Comparison of ENCODE assay signal across 8 mouse cellular contexts in the genomic region with DNA sequence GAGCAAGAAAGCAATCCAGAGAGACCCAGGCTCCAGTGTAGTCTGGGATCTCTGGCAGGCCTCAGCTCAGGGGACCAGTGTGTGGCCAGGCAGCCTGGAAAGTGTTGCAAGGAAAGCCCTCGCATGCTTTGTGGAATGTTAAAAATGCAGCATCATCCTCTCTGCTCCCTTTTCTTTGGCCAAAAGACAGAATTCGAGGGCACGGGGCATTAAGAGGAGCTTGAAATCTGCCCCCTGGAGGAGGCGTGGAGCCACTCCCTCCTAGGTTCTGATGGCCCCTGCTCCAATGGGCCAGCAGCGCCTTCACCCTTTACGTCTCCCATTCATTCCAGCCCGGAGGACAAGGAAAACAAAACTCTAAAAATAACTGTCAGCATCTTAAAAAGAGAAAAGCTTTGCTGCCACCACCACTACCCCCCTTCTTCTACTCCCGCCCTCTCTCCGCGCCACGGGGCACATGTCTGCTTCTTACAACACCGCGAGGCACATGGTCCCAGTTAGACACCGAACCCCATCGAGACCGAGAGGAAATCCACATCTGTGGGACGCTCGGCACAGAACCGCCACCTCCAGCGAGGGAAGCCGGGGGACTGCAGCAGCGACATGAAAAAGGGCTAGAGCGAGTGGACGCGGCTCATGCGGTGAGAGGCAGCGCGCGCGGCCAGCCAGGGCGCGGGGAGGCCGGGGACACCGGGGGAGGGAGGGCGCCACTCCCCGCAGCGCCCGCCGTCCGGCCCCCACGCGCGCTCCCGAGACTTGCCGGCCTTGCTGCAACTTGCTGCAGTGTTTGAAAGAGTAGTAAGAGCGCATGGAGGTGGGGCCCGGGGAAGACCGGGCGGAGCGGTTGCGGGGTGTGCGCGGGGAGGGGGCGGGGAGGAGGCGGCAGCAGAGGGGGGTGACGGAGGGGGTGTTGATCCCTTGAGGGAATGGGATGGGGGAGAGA. TPM values are rescaled to one million over a fixed set of nuclear protein-coding genes. Genes with fewer than 3 reads are reported as not detected.
A peak's percentile ranks its signal among the peaks of the same experiment; 100 is the strongest.
DNase-seq lines count a peak whose midpoint lies in the region; ATAC-seq lines count a peak whose summit lies in the region.

A gene (plus strand): TSS at position 279 of the 943 bp plus-strand sequence.

- ATAC-seq in heart, embryonic 12.5 days (ENCODE audit: insufficient number of reproducible peaks, low FRiP score): peak; percentile 55
- ATAC-seq in erythroblast, adult 5-6 weeks (replicated peaks; ENCODE audit: low FRiP score, poor library complexity, severe bottlenecking): no peak

- no peak within 1 kb of the TSS for H3K27ac ChIP-seq in heart, embryonic 12.5 days (ENCODE audit: poor library complexity, severe bottlenecking)

- WGBS in heart, embryonic 12.5 days: under 1% methylated on average over 53 of the region's 56 CpGs

- peak within 1 kb of the TSS; percentile 67 for H3K4me3 ChIP-seq in heart, embryonic 12.5 days

- DNase-seq in urinary bladder, postnatal 25 days (ENCODE audit: low spot score): peak; percentile 4
- no peak for DNase-seq in urinary bladder, adult 2 months (ENCODE audit: low spot score)
- DNase-seq in embryo, embryonic 11 days: peak; percentile 70
- DNase-seq in layer of hippocampus, adult 9-11 months: peak; percentile 43
- DNase-seq in lung, postnatal 14 days: peak; percentile 0
- peak; percentile 51 for DNase-seq in right cerebral cortex, postnatal 14 days

- no peaks in the 10 kb centered on the region for H3K9me3 ChIP-seq in heart, embryonic 12.5 days (replicated peaks)

- H3K36me3 ChIP-seq in heart, embryonic 12.5 days: no peaks in the 10 kb centered on the region

- H3K9ac ChIP-seq in heart, embryonic 12.5 days: peak within 1 kb of the TSS; percentile 61

- peak within 1 kb of the TSS; percentile 99 for H3K4me2 ChIP-seq in heart, embryonic 12.5 days

- peaks cover 27% of the 10 kb centered on the region for H3K27me3 ChIP-seq in heart, embryonic 12.5 days (replicated peaks)

- H3K4me1 ChIP-seq in heart, embryonic 12.5 days (replicated peaks): peaks cover 5% of the 10 kb centered on the region; the same call in 1 of the 2 replicates

RNA-seq across cellular contexts. Expression of the gene that starts here (rescaled TPM):
- 0.03 TPM in 2 replicates for polyA plus RNA-seq in urinary bladder, adult 2 months (2012; rRNA removed)
- polyA plus RNA-seq in heart, embryonic 12.5 days (2016; fragmentation: Nextera tagmentation; extraction: Ambion mirVana): 0.17 TPM in 2 replicates
- not detected in 2 replicates for total RNA-seq in erythroblast, adult 5-6 weeks (2015; ENCODE audit: low replicate concordance)
- total RNA-seq in erythroblast, adult 5-6 weeks (2017; ENCODE audit: low replicate concordance): not detected in 2 replicates

Comparison
In these comparisons a context has a peak if more than half of its experiments do, and no peak if none do; other contexts are left out.
1. Peak in ATAC-seq, H3K4me3 ChIP-seq, H3K9ac ChIP-seq and H3K4me2 ChIP-seq in heart, embryonic 12.5 days; RNA of the gene not detected or under 1 TPM.